Mouse (Mus musculus) embryonic facial prominence, embryonic 11.5 days (tissue): ENCODE data around the gene Slc7a7. TPM values are rescaled to one million over a fixed set of nuclear protein-coding genes. Genes with fewer than 3 reads are reported as not detected.
A peak's percentile ranks its signal among the peaks of the same experiment; 100 is the strongest.

ENCODE experiments used
- ATAC-seq: fragments of 200-750 bp; cut with Nextera tagmentation; replicated peaks from 2 replicates; pipeline ENCODE4 v1.8.0; 2017; ENCODE audit warnings: low read depth; ENCODE audit not compliant: insufficient number of reproducible peaks, low FRiP score, low TSS enrichment
- DNase-seq: peaks from one replicate; pipeline ENCODE4 v3.0.0-alpha.2; 2015; ENCODE audit warnings: low spot score
- H3K27ac ChIP-seq: fragments of 300-500 bp; sonication (generic); replicated peaks from 2 replicates; pipeline ENCODE4 v1.5.1; 2014; ENCODE audit warnings: mild to moderate bottlenecking, low read depth, low read length, control low read depth
- H3K27me3 ChIP-seq: fragments of 300-500 bp; sonication (generic); 2 replicates; pipeline ENCODE4 v1.6.1; 2014; ENCODE audit warnings: mild to moderate bottlenecking, low read length, moderate library complexity, mixed read lengths; ENCODE audit not compliant: control insufficient read depth, insufficient read depth
- H3K36me3 ChIP-seq: fragments of 300-500 bp; sonication (generic); replicated peaks from 2 replicates; pipeline ENCODE4 v1.6.1; 2014; ENCODE audit warnings: low read depth, mild to moderate bottlenecking, low read length, moderate library complexity, mixed read lengths; ENCODE audit not compliant: control insufficient read depth, insufficient read depth
- H3K4me1 ChIP-seq: fragments of 300-500 bp; sonication (generic); 2 replicates; pipeline ENCODE4 v1.6.1; 2014; ENCODE audit warnings: low read length, mixed read lengths; ENCODE audit not compliant: control insufficient read depth, insufficient read depth
- H3K4me2 ChIP-seq: fragments of 300-500 bp; sonication (generic); 2 replicates; pipeline ENCODE4 v1.6.1; 2014; ENCODE audit warnings: low read depth, mild to moderate bottlenecking, control low read depth, low read length, moderate library complexity
- H3K4me3 ChIP-seq: fragments of 300-500 bp; sonication (generic); 2 replicates; pipeline ENCODE4 v1.5.1; 2014; ENCODE audit warnings: low read depth, low read length, control low read depth
- H3K9ac ChIP-seq: fragments of 300-500 bp; sonication (generic); replicated peaks from 2 replicates; pipeline ENCODE4 v1.6.1; 2014; ENCODE audit warnings: mild to moderate bottlenecking, control low read depth, low read length
- H3K9me3 ChIP-seq: fragments of 300-500 bp; sonication (generic); replicated peaks from 2 replicates; pipeline ENCODE4 v1.6.1; 2016; ENCODE audit warnings: mild to moderate bottlenecking, low read length, inconsistent platforms, mixed read lengths; ENCODE audit not compliant: control insufficient read depth
- WGBS: fragments of 180-500 bp; shearing (Covaris S2); extraction: QIAGEN DNeasy Blood & Tissue Kit; methylation state at CpG from one replicate; pipeline ENCODE4 v1.1.7; 2014; 5-methylcytosine and 5-hydroxymethylcytosine counted together
- polyA plus RNA-seq: library from polyadenylated mRNA; unstranded; fragments of >200 nt; fragmentation: Nextera tagmentation; extraction: Ambion mirVana; gene quantifications from 2 replicates; pipeline ENCODE4 v1.2.1, GENCODE M21; 2014

The Slc7a7 gene
- polyA plus RNA-seq = 2.9 and 4.6 TPM in 2 replicates

- Histone ChIP-seq H3K9me3 (no peaks in the 10 kb centered on the region), H3K27ac (no peak within 1 kb of the TSS), H3K27me3 (peaks cover 10% of the 10 kb centered on the region; the same call in 1 of the 2 replicates), H3K4me1 (peaks cover 4% of the 10 kb centered on the region), H3K4me2 (peak within 1 kb of the TSS; percentile 17; the same call in 1 of the 2 replicates), H3K9ac (no peak within 1 kb of the TSS), H3K36me3 (no peaks in the 10 kb centered on the region), H3K4me3 (0 out of 2 replicates have a peak within 1 kb of the TSS, but pooled peaks have one; percentile 16)
- DNase-seq = peak; percentile 54
- 3% methylated on average over 19 of the region's 19 CpGs for WGBS
- ATAC-seq = no peak
Measured at GRCm38 (mm10) chr14:54417623-54418081, at the start of gene Slc7a7. Gene Slc7a7, minus strand, starts transcription at chr14:54417780.

GRCm38 (mm10) chr14:54464293-54465005 is 46.9 kb upstream of the Slc7a7 start:
- under 1% methylated on average over 41 of the region's 57 CpGs for WGBS

GRCm38 (mm10) chr14:54463959-54464292 is 46.3 kb upstream of the Slc7a7 start, which contains the start of gene Lrp10:
Gene Lrp10, plus strand, starts transcription at chr14:54464137.
- peak within 1 kb of the TSS; percentile 75 for H3K9ac ChIP-seq
- DNase-seq (peak; percentile 87), ATAC-seq (peak; percentile 71)
- peak within 1 kb of the TSS; percentile 86 for H3K4me2 ChIP-seq
- H3K4me3 ChIP-seq = peak within 1 kb of the TSS; percentile 82
- H3K27ac ChIP-seq = no peak within 1 kb of the TSS; the same call in 1 of the 2 replicates
- under 1% methylated on average over 35 of the region's 35 CpGs for WGBS
- no peaks in the 10 kb centered on the region for H3K9me3 ChIP-seq
- no peaks in the 10 kb centered on the region for H3K27me3 ChIP-seq
- no peaks in the 10 kb centered on the region; the same call in 1 of the 2 replicates for H3K36me3 ChIP-seq
- H3K4me1 ChIP-seq = no peaks in the 10 kb centered on the region

More at GRCm38 (mm10) chr14:54464293-54465005, 46.9 kb upstream of the Slc7a7 start:
- Histone ChIP-seq H3K4me2 (peak overlapping the region; percentile 86), H3K27ac (no peak overlapping the region; the same call in 1 of the 2 replicates), H3K9me3 (no peaks in the 10 kb centered on the region), H3K4me3 (peak overlapping the region; percentile 82), H3K4me1 (no peaks in the 10 kb centered on the region), H3K27me3 (no peaks in the 10 kb centered on the region), H3K9ac (peak overlapping the region; percentile 75), H3K36me3 (peaks cover 2% of the 10 kb centered on the region)
- DNase-seq (peak; percentile 82), ATAC-seq (peak; percentile 46)

GRCm38 (mm10) chr14:54463108-54463958 is 45.8 kb upstream of the Slc7a7 start:
- Histone ChIP-seq H3K9me3 (no peaks in the 10 kb centered on the region), H3K4me1 (no peaks in the 10 kb centered on the region), H3K27ac (no peak overlapping the region), H3K36me3 (no peaks in the 10 kb centered on the region; the same call in 1 of the 2 replicates), H3K4me2 (peak overlapping the region; percentile 86), H3K4me3 (peak overlapping the region; percentile 82), H3K9ac (peak overlapping the region; percentile 44; the same call in 1 of the 2 replicates), H3K27me3 (no peaks in the 10 kb centered on the region)
- DNase-seq = no peak
- peak; percentile 18 for ATAC-seq
- 15% methylated on average over 12 of the region's 12 CpGs for WGBS

- Histone ChIP-seq H3K4me2 (no peak overlapping the region), H3K9me3 (no peaks in the 10 kb centered on the region), H3K27me3 (no peaks in the 10 kb centered on the region), H3K4me3 (no peak overlapping the region), H3K36me3 (no peaks in the 10 kb centered on the region), H3K4me1 (no peaks in the 10 kb centered on the region), H3K9ac (no peak overlapping the region), H3K27ac (no peak overlapping the region)
- WGBS = 81% methylated on average over 4 of the region's 4 CpGs
- no peak for DNase-seq
- ATAC-seq = no peak
Measured at GRCm38 (mm10) chr14:54462146-54462545, 44.6 kb upstream of the Slc7a7 start.

GRCm38 (mm10) chr14:54457907-54458569 is 40.5 kb upstream of the Slc7a7 start:
- H3K27ac ChIP-seq = no peak overlapping the region
- H3K4me2 ChIP-seq = no peak overlapping the region
- no peaks in the 10 kb centered on the region for H3K27me3 ChIP-seq
- H3K4me3 ChIP-seq = no peak overlapping the region
- 88% methylated on average over 14 of the region's 14 CpGs for WGBS
- ATAC-seq (no peak), DNase-seq (no peak)
- no peak overlapping the region for H3K9ac ChIP-seq
- H3K36me3 ChIP-seq = no peaks in the 10 kb centered on the region
- no peaks in the 10 kb centered on the region for H3K9me3 ChIP-seq
- H3K4me1 ChIP-seq = no peaks in the 10 kb centered on the region

GRCm38 (mm10) chr14:54454669-54455528 is 37.3 kb upstream of the Slc7a7 start:
- H3K4me1 ChIP-seq = no peaks in the 10 kb centered on the region
- 86% methylated on average over 11 of the region's 11 CpGs for WGBS
- no peak overlapping the region for H3K27ac ChIP-seq
- DNase-seq = no peak
- no peak overlapping the region for H3K4me3 ChIP-seq
- no peak overlapping the region for H3K4me2 ChIP-seq
- no peaks in the 10 kb centered on the region for H3K27me3 ChIP-seq
- H3K9ac ChIP-seq = no peak overlapping the region
- no peaks in the 10 kb centered on the region for H3K9me3 ChIP-seq
- H3K36me3 ChIP-seq = no peaks in the 10 kb centered on the region
- ATAC-seq = no peak
